Mouse (Mus musculus) CD4-positive helper T cell, adult 2 months (primary cell): ENCODE measurements around the gene Epor.

ENCODE experiments used
- DNase-seq: peaks from one replicate; pipeline ENCODE4 v3.0.0-alpha.2; 2012; ENCODE audit warnings: low read depth, missing footprints, low spot score

Gene Epor

DNA sequence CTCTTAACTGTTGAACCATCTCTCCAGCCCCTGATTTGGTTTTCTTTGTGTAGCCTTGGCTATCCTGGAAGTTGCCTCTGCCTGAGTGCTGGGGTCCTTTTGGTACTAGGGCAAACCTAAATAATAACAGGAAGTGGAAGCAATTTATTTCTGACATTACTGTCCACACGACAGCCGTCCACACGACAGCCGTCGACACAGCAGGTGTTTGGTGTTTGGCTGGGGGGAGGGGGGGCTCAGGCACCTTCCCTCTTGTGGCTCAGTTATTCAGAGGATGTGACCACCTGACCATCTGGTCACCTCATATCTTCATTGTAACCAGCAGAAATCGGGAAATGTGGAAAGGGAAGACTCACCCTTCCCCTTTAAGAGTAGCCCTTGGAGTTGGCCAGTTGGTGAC lies 5.6 kb upstream of the Epor start:
- no peak for DNase-seq

DNA sequence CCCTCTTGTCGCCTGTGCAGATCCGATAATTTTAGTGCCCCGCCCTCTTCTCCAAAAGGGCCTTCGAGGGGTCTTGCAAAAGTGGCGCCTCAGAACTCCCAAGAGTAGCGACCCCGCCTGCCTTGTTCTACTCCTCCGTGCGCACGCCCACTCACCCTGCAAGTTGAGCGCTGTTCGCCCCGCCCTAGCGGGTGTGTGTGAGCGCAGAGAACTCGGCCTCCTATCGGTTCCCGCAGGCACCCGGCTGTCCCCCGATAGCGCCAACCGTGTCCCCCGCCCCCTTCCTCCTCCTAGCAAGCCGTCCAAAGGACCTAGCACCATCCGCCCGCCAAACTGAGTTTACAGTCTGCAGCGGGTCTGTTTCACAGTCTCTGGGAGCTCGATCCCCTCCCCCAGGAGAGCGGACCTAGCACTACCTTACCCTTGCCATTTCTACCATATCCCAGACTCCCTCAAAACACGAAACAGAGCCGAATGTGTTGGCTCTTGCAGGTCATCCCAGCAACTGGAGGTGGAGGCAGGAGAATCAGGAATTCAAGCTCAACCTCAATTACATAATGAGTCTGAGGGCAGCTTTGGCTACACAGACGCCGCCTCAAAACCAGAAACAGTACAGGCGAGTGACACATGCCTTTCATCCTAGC lies 768 bp downstream of the Epor start:
- peak; percentile 76 for DNase-seq

DNA sequence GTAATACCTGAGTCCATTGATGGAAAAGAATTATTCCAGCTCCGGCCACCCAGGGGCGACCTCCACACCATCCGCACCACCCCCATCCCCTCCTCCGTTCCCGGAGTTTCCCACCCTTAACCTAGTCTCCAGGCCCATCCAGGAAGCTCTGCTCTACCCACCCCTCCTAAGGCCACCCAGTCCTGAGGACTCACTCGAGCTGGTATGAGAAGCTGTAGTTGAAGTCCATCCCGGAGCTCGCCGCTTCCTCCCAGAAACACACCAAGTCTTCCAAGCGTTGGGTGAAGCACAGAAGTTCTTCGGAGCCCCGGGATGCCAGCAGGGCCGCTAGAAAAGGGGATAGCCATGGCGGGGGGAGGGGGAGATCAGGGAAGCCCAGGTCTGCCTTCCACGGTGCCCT lies 1.3 kb downstream of the Epor start:
- no peak for DNase-seq

DNA sequence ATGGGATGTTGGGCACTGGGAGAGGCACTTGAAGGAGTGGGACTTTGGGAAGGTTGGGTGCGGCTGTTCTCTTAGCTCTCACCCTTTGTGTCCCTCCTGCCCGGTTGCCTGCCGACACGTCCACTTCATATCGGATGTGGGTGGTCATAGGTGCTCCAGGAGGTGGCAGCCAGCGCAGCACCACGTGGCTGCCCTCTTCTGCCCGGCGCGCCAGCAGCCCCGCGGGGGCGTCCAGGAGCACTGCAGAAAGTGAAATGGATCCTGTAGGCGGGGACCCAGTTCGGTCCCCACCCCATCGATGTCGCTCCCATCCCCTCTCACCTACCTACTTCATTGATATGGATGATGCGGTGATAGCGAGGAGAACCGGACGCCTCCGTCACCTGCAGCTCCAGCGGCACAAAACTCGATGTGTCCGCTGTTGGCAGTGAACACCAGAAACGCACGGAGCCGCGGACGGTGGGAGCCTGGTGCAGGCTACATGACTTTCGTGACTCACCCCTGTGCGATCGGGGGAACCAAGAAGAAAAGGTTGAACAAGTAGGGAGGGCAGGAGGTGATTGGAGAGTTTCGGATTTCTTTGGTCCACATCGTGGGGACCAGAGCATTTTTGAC lies 1.8 kb downstream of the Epor start:
- DNase-seq = peak; percentile 21

DNA sequence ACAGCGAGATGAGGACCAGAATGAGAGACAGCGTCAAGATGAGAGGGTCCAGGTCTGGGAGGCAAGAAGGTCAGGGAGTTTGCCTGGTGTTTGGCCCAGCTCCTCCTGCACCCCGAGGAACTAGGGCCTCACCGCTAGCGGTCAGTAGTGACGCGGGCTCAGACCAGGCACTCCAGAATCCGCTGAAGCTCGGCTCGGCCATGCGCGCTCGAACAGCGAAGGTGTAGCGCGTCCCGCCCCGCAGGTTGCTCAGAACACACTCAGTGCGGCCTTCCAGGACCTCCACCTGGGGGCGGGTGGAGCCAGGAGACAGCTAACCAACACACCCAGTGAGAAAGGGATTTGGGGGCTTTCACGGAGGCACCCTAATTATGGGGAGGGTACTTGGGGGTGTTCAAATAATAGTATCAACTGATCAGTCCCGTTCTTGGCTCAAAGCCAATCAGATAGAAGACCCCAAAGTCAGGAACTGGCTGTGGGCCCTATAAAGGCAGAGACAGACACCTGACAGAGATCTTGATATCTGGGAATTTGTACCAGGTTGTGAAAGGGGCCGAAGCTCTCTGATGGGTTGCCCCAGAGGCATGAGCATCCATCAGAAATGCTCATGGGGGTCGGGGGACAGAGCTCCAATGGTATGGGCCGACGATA lies 2.6 kb downstream of the Epor start:
- no peak for DNase-seq

DNA sequence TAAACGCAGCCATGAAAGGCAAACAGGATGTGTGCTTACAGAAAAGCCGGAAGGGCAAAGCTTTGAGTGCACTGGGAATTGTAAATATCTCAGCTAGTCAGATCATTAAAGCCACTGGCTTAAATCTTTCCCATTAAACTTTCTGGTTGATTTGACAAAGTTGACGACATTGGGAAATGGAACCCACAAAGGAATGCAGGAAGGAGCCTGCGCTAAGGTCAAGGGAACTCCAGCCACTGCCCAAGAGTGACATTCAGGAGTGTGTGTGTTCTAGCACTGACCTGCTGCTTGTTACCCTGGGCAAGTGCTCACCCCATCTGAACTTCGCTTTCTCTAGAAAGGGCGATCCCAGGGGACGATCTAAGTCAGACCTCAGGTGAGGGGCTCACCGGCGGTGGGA lies 3.2 kb downstream of the Epor start:
- no peak for DNase-seq

DNA sequence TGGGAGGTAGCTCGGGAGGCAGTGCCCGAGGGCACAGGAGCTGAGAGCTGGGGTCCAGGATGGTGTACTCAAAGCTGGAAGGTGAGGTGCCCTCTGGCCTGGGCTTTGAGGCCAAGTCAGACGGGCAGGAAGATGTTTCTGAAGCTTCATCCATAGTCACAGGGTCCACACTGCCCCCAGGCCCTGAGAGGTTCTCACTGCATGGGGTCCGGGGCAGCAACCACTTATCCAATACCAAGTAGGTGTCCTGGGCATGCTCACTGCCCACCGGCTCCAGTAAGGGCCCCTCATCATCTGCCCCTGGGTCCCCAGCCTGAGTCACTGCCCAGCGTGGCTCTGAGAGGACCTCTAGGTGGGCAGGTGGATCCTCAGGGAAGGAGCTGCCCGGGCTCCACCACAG lies 4.1 kb downstream of the Epor start:
- DNase-seq = no peak

DNA sequence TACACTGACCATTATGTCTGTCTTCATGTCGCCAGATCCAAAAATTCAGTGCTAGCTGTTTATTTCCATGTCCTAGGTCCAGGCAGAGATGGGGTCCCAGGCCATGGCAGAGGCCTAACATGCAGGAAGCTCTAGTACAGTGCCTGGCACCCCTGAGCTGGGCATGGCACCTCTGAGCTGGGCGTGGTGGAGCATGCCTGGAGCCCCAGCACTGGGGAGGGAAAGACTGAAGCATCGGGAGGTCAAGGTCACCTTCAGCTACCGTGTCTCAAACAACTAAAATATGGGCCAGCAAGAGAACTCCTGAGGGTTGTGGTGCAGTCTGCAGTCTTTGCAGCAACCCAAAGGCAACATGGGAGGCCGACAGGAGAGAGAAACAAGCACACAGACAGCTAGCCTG lies 4.9 kb downstream of the Epor start:
- DNase-seq = no peak

DNA sequence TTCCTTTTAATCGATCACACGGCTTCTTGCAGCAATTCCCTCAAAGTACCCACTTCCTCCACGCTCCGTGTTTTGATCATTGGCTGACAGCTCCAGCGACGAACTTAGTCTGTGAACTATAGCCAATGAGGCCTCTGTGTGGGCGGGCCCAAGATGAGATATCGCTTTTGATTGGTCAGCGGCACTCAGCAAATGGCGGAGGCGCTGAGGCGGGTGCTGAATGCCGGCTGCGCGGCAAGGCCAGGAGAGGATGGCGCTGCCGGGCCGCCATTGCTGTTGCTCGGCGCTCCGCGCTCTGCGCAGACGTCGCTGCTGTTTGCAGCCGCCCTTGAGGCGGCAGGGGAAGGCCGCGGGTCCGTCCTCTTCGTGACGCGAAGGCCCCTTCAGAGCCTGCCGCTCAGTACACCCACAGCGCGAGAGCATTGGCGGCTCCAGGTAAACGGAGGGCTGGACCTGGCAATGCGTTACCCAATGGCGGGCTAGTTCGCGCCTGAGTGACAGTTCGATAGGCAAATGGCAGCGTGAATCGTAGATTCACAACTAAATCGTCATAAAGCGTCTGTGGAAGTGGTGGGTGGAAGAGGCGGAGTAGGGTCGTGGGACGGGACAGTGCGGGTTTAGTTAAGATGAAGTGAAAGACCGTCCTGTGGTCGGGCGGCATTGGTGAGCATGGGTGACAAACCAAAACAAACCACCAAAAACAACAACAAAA lies 7.6 kb downstream of the Epor start, which contains the start of gene Swsap1:
Gene Swsap1 (plus strand): TSS at position 186 of the 712 bp plus-strand sequence.
- DNase-seq = peak; percentile 99

DNA sequence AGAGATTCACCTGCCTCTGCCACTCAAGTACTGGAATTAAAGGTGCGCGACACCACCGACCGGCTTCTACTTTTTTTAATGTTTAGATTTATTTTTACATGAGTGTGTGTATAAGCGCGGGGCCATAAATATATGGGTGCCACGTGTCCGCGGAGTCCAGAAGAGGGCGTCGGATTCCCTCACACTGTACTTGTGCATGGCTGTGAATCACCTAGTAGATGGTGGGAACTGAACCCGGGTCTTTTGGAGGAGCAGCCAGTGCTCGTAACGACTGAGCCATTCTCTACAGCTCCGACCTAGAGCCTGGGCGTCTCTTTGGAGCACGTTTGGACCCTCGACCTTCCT lies 8.1 kb downstream of the Epor start:
- DNase-seq = no peak

DNA sequence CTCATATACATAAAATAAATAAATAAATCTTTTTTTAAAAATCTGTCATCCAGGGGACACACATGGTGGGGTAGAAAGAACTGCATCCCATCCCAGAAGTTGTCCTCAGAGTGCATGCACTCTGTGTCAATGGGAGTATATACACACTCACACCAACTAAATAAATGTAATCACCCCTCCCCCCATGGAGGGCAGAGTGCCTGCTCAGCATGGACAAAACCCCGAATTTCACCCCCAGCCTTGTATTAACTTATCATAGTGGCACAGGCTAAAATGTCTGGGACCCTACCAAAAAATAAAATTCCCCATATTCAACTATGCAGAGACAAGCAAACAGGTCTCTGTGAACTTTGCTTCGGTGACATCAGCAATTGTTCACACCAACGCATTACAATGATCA lies 8.7 kb downstream of the Epor start:
- no peak for DNase-seq

DNA sequence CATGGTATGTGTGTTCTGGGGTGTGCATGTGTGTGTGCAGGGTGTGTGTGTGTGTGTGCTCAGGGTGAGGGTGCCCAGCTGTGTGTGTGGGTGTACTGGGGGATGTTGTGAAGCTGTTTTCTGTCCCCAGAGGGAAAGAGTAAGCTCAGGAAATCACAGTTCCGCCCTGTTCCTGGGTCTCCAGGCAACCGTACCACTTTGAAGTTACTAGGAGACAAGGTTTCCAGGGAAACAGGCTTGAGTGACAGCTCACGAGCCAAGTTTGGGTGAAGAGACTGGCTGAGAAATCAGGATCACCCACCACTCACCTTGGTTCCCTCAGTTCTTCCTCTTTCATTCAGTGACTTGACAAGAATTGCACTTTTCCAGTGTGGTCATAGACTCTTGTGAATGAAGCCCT lies 9.7 kb downstream of the Epor start:
- peak; percentile 44 for DNase-seq

DNA sequence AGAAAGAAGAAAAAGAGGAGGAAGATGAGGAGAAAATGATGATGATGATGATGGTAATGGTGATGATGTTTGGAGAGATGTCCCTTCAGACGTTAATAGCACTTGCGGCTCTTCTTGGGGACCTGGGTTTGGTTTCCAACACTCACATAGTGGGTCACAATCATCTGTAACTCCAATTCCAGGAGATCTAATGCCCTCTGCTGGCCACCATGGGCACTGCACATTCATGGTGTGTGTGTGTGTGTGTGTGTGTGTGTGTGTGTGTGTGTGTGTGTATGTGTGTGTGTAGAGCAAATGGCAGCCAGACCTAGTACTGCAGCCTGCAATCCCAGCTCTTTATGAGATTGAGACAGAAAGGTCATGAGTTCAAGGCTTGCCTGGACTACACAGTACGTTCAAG lies 11.3 kb downstream of the Epor start:
- peak; percentile 34 for DNase-seq

DNA sequence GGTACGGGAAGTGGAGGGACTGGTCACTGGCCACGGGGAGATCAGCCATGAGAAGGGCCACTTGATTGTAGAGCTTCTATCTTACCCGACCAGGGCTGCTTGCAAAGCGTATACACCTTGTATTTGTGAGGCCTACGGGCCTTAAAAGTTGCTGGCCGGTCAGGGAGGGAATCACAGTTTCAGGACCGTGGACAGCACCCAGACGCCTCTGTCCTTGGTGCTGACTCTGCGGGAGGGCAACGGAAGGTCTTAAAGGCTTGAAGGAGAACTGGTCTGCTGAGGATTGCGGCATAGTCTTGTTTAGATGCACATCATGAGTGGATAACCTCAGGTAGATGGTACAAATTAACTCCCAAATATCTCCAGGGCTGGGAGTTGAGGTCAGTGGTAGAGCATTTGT lies 13.0 kb downstream of the Epor start:
- peak; percentile 52 for DNase-seq

DNA sequence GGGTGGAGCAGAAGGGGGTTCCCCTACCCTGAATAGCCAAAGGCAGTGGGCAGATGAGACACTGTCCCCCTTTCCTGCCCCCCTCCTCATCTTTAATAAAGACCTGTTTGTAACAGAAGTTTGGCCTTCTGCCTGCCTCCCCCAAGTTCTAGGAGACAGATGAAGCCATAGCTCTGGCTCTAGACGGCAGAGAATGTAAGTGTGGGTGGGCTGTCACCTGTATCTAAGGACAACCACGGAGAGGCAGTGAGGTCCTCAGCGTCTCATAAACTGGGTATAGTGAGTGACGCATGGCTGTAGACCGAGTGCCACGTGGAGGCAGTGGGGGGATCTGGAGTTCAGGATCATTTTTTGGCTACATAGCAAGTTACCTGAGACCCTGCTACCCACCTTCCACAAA lies 14.5 kb downstream of the Epor start:
- no peak for DNase-seq

DNA sequence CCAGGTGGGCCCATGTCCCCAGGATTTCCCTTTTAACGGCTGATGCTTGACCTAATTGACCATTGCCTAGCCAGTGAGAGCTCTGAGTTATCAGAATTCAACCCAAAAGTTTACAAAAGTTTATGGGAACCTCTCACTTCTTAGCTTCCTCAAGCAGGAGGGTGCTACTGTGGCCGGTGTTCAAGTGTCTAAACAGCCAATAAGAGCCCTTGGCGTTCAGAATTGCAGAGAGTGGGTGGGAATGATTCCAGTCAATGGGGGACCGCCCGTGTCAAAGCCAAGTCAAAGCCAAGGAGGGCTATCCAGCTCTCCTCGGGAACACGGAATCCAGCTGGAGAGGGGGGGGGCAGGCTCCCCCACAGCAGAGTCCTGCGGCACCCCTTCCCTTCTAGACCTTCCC lies 15.2 kb downstream of the Epor start:
- DNase-seq = no peak

DNA sequence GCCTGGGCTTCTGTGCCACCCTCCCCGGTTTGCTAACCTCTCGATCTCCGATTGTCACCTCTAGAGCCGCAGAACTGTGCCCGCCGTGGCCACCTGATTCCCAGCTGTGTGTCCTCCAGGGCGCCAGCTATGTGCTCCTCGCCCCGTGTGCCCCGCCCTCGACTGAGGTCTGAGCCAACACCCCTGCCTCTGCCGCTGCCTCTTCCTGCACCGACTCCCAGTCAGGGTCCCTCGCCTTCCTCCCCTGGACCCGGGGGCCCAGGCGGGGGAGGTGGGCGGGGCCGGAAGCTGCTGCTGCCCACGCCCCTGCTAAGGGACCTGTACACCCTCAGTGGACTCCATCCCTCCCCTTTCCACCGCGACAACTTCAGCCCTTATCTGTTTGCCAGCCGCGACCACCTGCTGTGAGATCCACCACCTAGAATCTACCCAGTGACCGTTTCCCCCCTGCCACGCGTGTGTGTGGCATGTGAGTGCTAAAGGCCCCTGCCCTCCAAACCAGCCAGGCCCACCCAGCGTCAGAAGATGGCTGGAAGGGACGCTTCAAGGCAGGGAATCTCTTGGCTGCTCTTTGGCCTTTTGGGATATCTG lies 15.7 kb downstream of the Epor start:
- peak; percentile 15 for DNase-seq

DNA sequence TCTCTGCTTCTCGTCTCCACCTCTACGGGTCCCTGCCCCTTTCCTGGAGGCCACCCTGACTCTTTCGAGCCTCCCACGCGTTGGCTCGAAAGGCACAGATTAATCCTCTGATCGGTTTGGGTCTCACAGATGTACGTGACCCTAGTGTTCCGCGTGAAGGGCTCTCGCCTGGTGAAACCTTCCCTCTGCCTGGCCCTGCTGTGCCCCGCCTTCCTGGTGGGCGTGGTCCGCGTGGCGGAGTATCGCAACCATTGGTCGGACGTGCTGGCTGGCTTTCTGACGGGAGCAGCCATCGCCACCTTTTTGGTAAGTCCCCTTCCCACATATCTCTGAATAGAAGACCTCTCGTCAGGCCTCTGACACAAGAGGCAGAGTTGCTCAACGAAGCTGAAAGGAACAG lies 19.0 kb downstream of the Epor start:
- peak; percentile 21 for DNase-seq

DNA sequence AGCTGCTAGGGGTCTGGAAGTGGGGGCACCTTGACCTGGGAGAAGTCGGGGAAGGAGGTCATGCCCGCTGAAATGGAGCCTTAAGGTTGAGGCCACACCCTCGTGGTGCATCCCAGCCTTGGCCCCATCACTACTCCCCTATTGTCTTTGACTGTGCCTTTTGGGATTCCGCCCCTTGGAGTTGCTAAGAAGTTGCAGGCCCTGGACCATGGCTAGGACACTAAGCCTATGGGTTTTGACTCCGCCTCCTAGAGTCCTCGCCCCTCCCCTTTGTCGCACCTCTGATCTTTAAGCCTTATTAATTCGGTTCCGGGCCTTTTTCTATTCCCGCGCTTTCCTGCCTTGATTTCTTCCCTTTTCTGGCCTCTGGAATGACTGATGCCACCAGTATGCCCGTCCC lies 19.7 kb downstream of the Epor start:
- DNase-seq = no peak

DNA sequence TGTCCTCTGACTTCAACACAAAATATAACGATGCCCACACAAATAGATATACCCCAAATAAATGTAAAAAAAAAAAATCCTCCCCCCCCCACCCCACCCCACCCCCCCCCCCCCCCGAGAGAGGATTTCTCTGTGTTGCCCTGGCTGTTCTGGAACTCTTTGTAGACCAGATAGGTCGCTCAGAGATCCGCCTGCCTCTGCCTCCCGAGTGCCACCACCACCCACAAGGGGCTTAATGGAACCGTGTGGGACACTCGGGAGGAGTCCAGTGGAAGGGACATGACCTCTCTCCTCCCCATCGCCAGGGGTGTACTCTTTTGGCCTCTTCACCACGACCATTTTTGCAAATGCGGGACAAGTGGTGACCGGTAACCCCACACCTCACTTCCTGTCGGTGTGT lies 20.3 kb downstream of the Epor start:
- no peak for DNase-seq

DNA sequence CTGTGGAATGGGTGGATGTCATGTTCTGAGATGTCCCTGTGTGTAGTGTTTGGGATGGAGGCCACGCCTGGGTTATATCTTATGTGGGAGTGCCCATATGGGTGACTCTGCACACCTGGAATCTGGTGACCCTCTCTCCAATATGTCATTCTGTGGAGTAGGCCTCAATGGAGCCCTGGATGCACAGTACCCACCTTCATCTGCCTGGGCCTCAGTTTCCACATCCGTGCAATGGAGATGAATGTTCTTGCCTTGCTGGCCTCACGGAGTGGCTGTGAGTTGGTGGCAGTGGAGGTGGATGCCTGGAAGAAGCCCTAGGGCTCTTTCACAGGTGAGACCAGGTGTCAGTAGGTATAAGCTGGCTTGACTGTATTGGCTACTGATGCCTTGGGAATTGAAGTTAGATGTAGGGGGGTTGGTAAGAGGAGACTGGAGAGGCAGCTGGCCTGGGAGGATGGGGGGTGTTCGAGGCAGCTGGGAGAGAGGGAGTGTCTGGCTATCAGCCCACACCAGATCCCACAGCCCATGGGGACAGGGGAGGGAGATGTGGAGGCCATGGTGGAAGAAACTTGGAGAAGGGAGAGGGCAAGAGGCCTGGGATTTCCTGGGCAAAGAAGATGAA lies 25.0 kb downstream of the Epor start:
- no peak for DNase-seq

DNA sequence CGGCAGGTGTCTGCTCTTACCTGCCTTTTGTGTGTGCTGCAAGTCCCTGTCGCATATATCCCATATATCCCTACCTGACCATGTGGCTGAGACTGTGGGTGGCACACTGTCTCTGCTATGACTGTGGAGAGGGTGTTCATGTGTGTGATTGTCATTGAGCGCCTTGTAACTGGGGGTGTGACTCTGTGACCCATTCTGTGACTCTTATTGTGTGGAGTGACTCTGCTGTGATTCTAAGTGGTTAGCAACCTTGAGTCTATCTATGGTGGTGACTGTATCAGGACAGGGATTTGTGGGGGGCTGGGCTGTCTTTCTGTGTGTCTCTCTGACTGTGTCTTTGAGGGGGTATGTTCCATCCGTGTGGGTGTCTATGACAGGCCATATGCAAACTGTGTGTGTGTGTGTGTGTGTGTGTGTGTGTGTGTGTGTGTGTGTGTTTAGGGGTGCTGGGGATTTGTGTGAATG lies 25.6 kb downstream of the Epor start:
- no peak for DNase-seq
